Mouse (Mus musculus) forebrain, postnatal 0 days (tissue): ENCODE results near the gene Med16. TPM values are rescaled to one million over a fixed set of nuclear protein-coding genes. Genes with fewer than 3 reads are reported as not detected.

Experiments
- ATAC-seq: fragments of 200-750 bp; cut with Nextera tagmentation; 2 replicates; pipeline ENCODE4 v1.8.0; 2017; ENCODE audit warnings: mild to moderate bottlenecking, moderate library complexity
- DNase-seq: peaks from one replicate; pipeline ENCODE4 v3.0.0-alpha.2; 2015
- H3K27ac ChIP-seq: fragments of 300-500 bp; sonication (generic); 2 replicates; pipeline ENCODE4 v1.5.1; 2014; ENCODE audit warnings: low read depth, mild to moderate bottlenecking, antibody characterized with exemption, low read length, moderate library complexity, mixed read lengths
- H3K27me3 ChIP-seq: fragments of 300-500 bp; sonication (generic); 2 replicates; pipeline ENCODE4 v1.6.1; 2014; ENCODE audit warnings: mild to moderate bottlenecking, low read length, mixed read lengths; ENCODE audit not compliant: insufficient read depth
- H3K36me3 ChIP-seq: fragments of 300-500 bp; sonication (generic); 2 replicates; pipeline ENCODE4 v1.6.1; 2014; ENCODE audit warnings: mild to moderate bottlenecking, moderate library complexity; ENCODE audit not compliant: insufficient read depth
- H3K4me1 ChIP-seq: fragments of 300-500 bp; sonication (generic); 2 replicates; pipeline ENCODE4 v1.6.1; 2014; ENCODE audit warnings: antibody characterized with exemption; ENCODE audit not compliant: insufficient read depth
- H3K4me2 ChIP-seq: fragments of 300-500 bp; sonication (generic); 2 replicates; pipeline ENCODE4 v1.6.1; 2014; ENCODE audit warnings: low read depth, mild to moderate bottlenecking, moderate library complexity
- H3K4me3 ChIP-seq: fragments of 300-500 bp; sonication (generic); 2 replicates; pipeline ENCODE4 v1.5.1; 2014; ENCODE audit warnings: low read depth, low read length, mixed read lengths
- H3K9ac ChIP-seq: fragments of 300-500 bp; sonication (generic); 2 replicates; pipeline ENCODE4 v1.6.1; 2014; ENCODE audit warnings: mild to moderate bottlenecking
- H3K9me3 ChIP-seq: fragments of 300-500 bp; sonication (generic); 2 replicates; pipeline ENCODE4 v1.6.1; 2016; ENCODE audit warnings: low read length
- CTCF ChIP-seq: sonication (generic); IDR thresholded peaks from 2 replicates; pipeline ENCODE4 v1.5.1; 2016; ENCODE audit warnings: antibody characterized with exemption, control low read depth, low read depth
- WGBS: fragments of 180-500 bp; shearing (Covaris S2); extraction: QIAGEN DNeasy Blood & Tissue Kit; methylation state at CpG from one replicate; pipeline ENCODE4 v1.1.7; 2014; 5-methylcytosine and 5-hydroxymethylcytosine counted together
- polyA plus RNA-seq: library from polyadenylated mRNA; unstranded; fragments of >200 nt; fragmentation: Nextera tagmentation; extraction: Ambion mirVana; gene quantifications from 2 replicates; pipeline ENCODE4 v1.2.1, GENCODE M21; 2015
- total RNA-seq: library from RNA; depleted of rRNA; stranded (reverse); fragments of >200 nt; gene quantifications from 2 replicates; pipeline ENCODE4 v1.2.3, GENCODE M21; 2014

Gene Med16
- total and polyA plus RNA-seq, 2 experiments from 2014 or later, result 56.0 to 60.9 TPM

- Histone ChIP-seq H3K27me3 (no peaks in the 10 kb centered on the region), H3K4me2 (peak overlapping the region; percentile 82), H3K36me3 (peaks cover 24% of the 10 kb centered on the region), H3K27ac (peak overlapping the region; percentile 98), H3K9me3 (no peaks in the 10 kb centered on the region), H3K9ac (peak overlapping the region; percentile 99), H3K4me3 (peak overlapping the region; percentile 89), H3K4me1 (peaks cover 42% of the 10 kb centered on the region)
- WGBS, result 4% methylated on average over 10 of the region's 10 CpGs
- ATAC-seq (no peak), DNase-seq (no peak)
- TF ChIP-seq CTCF, result no peak
Observed at GRCm38 (mm10) chr10:79855558-79856184, 53.1 kb downstream of the Med16 start.

DNA sequence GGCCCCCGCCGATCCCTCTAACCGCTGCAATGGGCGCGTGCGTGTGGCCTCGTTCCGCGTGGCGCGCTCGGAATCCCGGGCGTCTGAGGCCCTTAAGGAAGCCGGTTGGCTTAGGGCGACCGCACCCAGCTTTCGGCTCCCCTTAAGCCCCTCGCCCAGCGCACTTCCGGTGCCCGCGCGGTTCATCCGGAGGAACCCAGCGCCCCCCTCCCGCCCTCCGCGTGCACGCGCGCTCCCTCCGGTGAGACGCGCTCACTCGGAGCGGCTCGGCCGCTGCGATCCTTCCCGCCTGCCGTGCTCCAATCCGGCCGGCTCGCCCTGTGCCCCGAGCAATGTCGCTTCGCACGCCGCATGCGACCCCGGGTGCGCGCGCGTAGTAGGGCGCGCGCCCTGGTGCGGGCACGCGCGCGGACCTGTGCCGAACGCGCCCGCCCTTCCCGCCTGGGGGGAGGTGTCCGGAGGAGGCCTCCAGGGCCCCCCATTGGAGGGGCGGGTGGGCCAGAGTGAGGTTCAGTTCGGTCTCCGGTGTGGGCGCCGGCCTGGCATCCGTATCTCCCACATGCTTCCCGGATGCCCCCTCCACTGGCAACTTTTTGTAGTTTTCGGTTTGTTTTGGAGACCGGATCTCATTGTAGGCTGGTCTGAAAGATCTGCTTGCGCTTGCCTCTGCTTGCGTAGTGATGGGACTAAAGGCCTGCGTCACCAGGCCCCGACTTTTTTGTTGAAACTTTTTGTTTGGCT is 53.8 kb downstream of the Med16 start:
- Histone ChIP-seq H3K27me3 (no peaks in the 10 kb centered on the region), H3K4me1 (peaks cover 42% of the 10 kb centered on the region), H3K36me3 (peaks cover 17% of the 10 kb centered on the region), H3K27ac (peak overlapping the region; percentile 98), H3K9me3 (no peaks in the 10 kb centered on the region), H3K4me3 (peak overlapping the region; percentile 89), H3K4me2 (peak overlapping the region; percentile 82), H3K9ac (peak overlapping the region; percentile 99)
- peak; percentile 26 for ATAC-seq
- peak; percentile 78 for DNase-seq
- no peak; the same call in 1 of the 2 replicates for TF ChIP-seq CTCF
- WGBS, result 2% methylated on average over 80 of the region's 83 CpGs

DNA sequence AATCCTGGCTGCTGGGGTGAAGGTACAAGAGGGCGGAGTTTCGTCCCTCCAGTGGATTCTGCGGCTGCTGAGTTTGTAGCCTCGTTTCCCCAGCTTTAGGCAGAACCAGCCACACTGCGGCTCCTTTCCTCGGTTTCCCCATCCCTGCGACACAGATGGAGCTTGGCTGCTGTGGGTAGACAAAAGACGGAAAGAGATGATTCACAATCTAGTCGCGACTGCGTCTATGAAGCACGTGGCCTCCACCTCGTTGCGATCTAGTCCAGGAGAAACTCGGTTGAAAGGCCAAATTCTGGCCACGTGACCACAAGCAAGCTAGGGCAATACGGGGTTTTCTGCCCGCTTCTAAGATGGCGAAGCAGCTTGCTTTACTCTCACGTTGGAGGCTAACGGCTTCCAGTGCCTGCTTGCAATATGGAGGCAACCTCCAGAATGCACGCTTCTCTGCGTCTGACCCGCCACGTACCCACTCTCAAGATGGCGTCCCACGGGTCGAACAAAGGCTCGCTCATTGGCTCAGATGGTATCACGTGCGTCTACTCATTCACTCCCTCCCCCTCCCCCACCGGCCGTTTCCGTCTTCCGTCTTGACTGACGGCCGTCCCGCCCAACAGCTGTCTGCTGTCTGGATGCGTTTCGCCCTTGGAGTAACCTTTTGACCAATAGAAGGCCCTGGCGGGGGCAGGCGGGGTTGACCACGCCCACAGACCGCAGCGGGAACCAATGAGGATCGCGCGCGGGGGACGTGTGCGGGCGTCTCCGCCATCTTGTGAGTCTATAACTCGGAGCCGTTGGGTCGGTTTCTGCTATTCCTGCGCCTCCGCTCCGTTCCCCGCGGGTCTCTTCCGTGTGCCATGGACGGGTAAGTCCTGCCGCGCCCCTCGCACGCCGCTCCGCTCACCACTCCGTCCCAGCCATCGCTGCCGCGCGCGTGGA is 54.6 kb downstream of the Med16 start, which contains the start of gene Ptbp1:
Ptbp1 (plus strand) TSS at position 568 of the 936 bp plus-strand sequence.
- TF ChIP-seq CTCF, result 0 out of 2 replicates have a peak, but pooled peaks have one; percentile 2
- no peaks in the 10 kb centered on the region for H3K27me3 ChIP-seq
- ATAC-seq (peak; percentile 95), DNase-seq (peak; percentile 100)
- no peaks in the 10 kb centered on the region for H3K9me3 ChIP-seq
- peaks cover 9% of the 10 kb centered on the region for H3K36me3 ChIP-seq
- peak within 1 kb of the TSS; percentile 89 for H3K4me3 ChIP-seq
- WGBS, result 1% methylated on average over 75 of the region's 75 CpGs
- H3K9ac ChIP-seq, result peak within 1 kb of the TSS; percentile 99
- peaks cover 42% of the 10 kb centered on the region for H3K4me1 ChIP-seq
- peak within 1 kb of the TSS; percentile 82 for H3K4me2 ChIP-seq
- H3K27ac ChIP-seq, result peak within 1 kb of the TSS; percentile 98

DNA sequence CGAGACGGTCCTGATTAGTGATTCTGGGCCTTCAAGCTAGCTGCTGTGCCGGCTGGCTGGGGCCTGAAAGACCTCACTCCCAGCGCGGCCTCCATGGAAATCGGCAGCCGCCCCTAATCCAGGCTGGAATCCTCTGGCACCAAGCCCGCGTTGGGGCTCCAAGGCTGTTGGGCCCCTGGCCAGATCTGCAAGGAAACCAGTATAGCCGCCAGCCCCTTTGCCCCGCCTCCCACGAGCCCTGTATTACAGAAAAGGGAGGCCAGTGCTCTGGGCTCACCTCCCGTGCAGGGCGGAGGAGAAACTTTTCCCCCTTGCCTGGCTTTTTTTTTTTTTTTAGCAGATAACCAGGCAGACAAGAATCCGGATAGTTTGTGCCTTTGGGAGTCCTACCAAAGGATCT is 55.3 kb downstream of the Med16 start:
- peak; percentile 93 for DNase-seq
- Histone ChIP-seq H3K27me3 (no peaks in the 10 kb centered on the region), H3K36me3 (peaks cover 5% of the 10 kb centered on the region; the same call in 1 of the 2 replicates), H3K9me3 (no peaks in the 10 kb centered on the region), H3K4me2 (peak overlapping the region; percentile 56), H3K27ac (peak overlapping the region; percentile 98), H3K9ac (peak overlapping the region; percentile 69), H3K4me3 (peak overlapping the region; percentile 34), H3K4me1 (peaks cover 38% of the 10 kb centered on the region)
- peak; percentile 3 for ATAC-seq
- TF ChIP-seq CTCF, result no peak
- WGBS, result 1% methylated on average over 15 of the region's 15 CpGs

- Histone ChIP-seq H3K27ac (peak overlapping the region; percentile 98), H3K27me3 (no peaks in the 10 kb centered on the region), H3K4me1 (peaks cover 33% of the 10 kb centered on the region), H3K9ac (peak overlapping the region; percentile 69), H3K4me2 (peak overlapping the region; percentile 56), H3K4me3 (peak overlapping the region; percentile 34), H3K36me3 (peaks cover 5% of the 10 kb centered on the region; the same call in 1 of the 2 replicates), H3K9me3 (no peaks in the 10 kb centered on the region)
- ATAC-seq (no peak), DNase-seq (no peak)
- no peak for TF ChIP-seq CTCF
- 15% methylated on average over 8 of the region's 8 CpGs for WGBS
Observed at GRCm38 (mm10) chr10:79852827-79853226, 55.9 kb downstream of the Med16 start.

- peaks cover 4% of the 10 kb centered on the region; the same call in 1 of the 2 replicates for H3K36me3 ChIP-seq
Observed at GRCm38 (mm10) chr10:79852107-79852789, 56.5 kb downstream of the Med16 start.

More at GRCm38 (mm10) chr10:79852107-79852789, 56.5 kb downstream of the Med16 start:
- H3K27me3 ChIP-seq, result no peaks in the 10 kb centered on the region
- WGBS, result 49% methylated on average over 9 of the region's 9 CpGs
- DNase-seq (no peak), ATAC-seq (no peak)
- peak overlapping the region; percentile 34; the same call in 1 of the 2 replicates for H3K4me3 ChIP-seq
- H3K27ac ChIP-seq, result peak overlapping the region; percentile 98
- H3K9me3 ChIP-seq, result no peaks in the 10 kb centered on the region
- H3K4me2 ChIP-seq, result peak overlapping the region; percentile 56
- no peak overlapping the region for H3K9ac ChIP-seq
- TF ChIP-seq CTCF, result no peak
- H3K4me1 ChIP-seq, result peaks cover 28% of the 10 kb centered on the region
